Mouse (Mus musculus) layer of hippocampus, adult 18-20 months (tissue): ENCODE data around the gene Adh1. TPM values are rescaled to one million over a fixed set of nuclear protein-coding genes. Genes with fewer than 3 reads are reported as not detected.

ENCODE experiments used
- DNase-seq, 2 experiments: peaks; one replicate each; pipeline ENCODE4 v3.0.0; 2022; ENCODE audit warnings: low spot score in 2 of 2
- long read RNA-seq: library from polyadenylated mRNA; stranded (forward); transcript quantifications from one replicate; pipeline ENCODE4 v2.0.0, GENCODE M21; 2021
- total RNA-seq, 2 experiments: library from RNA; stranded (reverse); gene quantifications; 2 replicates each; pipeline ENCODE4 v1.2.3; 2021

Adh1 gene
- under 1 TPM; 0.53 to 0.74 TPM for total RNA-seq
- long read RNA-seq: 0 reads

- DNase-seq: no peak
Measured at GRCm38 (mm10) chr3:138260721-138261669, at the start of gene Adh1. Gene Adh1 (plus strand): TSS chr3:138260991.

GRCm38 (mm10) chr3:138212431-138212951, 48.3 kb upstream of the Adh1 start:
- no peak for DNase-seq

GRCm38 (mm10) chr3:138215395-138215989, 45.3 kb upstream of the Adh1 start:
- no peak for DNase-seq

- no peak for DNase-seq
Measured at GRCm38 (mm10) chr3:138216091-138216490, 44.7 kb upstream of the Adh1 start.

- DNase-seq: no peak
Measured at GRCm38 (mm10) chr3:138217631-138218264, 43.0 kb upstream of the Adh1 start, which contains the start of gene Adh7. Gene Adh7 (plus strand): TSS chr3:138217760.

- DNase-seq: no peak
Measured at GRCm38 (mm10) chr3:138221116-138221515, 39.7 kb upstream of the Adh1 start.

GRCm38 (mm10) chr3:138222511-138222910, 38.3 kb upstream of the Adh1 start:
- DNase-seq: no peak

GRCm38 (mm10) chr3:138222952-138223351, 37.8 kb upstream of the Adh1 start:
- peak in 1 of 2 experiments; percentile 75 for DNase-seq

GRCm38 (mm10) chr3:138224363-138224954, 36.3 kb upstream of the Adh1 start:
- DNase-seq: no peak

GRCm38 (mm10) chr3:138225331-138225730, 35.5 kb upstream of the Adh1 start:
- DNase-seq: no peak

GRCm38 (mm10) chr3:138225853-138226252, 34.9 kb upstream of the Adh1 start:
- DNase-seq: no peak

GRCm38 (mm10) chr3:138226476-138226875, 34.3 kb upstream of the Adh1 start:
- DNase-seq: no peak

- DNase-seq: no peak
Measured at GRCm38 (mm10) chr3:138227082-138227481, 33.7 kb upstream of the Adh1 start.

GRCm38 (mm10) chr3:138227782-138228181, 33.0 kb upstream of the Adh1 start:
- DNase-seq: no peak

GRCm38 (mm10) chr3:138229448-138229847, 31.3 kb upstream of the Adh1 start:
- DNase-seq: no peak

- no peak for DNase-seq
Measured at GRCm38 (mm10) chr3:138230266-138230665, 30.5 kb upstream of the Adh1 start.

- DNase-seq: no peak
Measured at GRCm38 (mm10) chr3:138231531-138231930, 29.3 kb upstream of the Adh1 start.

GRCm38 (mm10) chr3:138236546-138237163, 24.1 kb upstream of the Adh1 start:
- no peak for DNase-seq

GRCm38 (mm10) chr3:138238046-138238445, 22.7 kb upstream of the Adh1 start:
- DNase-seq: no peak

- DNase-seq: no peak
Measured at GRCm38 (mm10) chr3:138239461-138239860, 21.3 kb upstream of the Adh1 start.

GRCm38 (mm10) chr3:138240411-138240810, 20.4 kb upstream of the Adh1 start:
- no peak for DNase-seq
